Mouse (Mus musculus) midbrain, embryonic 12.5 days (tissue): ENCODE results near the gene Agps. TPM values are rescaled to one million over a fixed set of nuclear protein-coding genes. Genes with fewer than 3 reads are reported as not detected.
A peak's percentile ranks its signal among the peaks of the same experiment; 100 is the strongest.
"Not testable (repeated sequence)": the region's sequence is repeated elsewhere in the genome, so short reads cannot be mapped to it uniquely, and the experiment has no call there.

Experiments
- ATAC-seq: fragments of 200-750 bp; cut with Nextera tagmentation; 2 replicates; pipeline ENCODE4 v1.8.0; 2017; ENCODE audit warnings: low read depth, moderate TSS enrichment, moderate library complexity; ENCODE audit not compliant: low FRiP score
- H3K27ac ChIP-seq: fragments of 300-500 bp; sonication (generic); replicated peaks from 2 replicates; pipeline ENCODE4 v1.5.1; 2016; ENCODE audit warnings: mild to moderate bottlenecking
- H3K27me3 ChIP-seq: fragments of 300-500 bp; sonication (generic); 2 replicates; pipeline ENCODE4 v1.6.1; 2016; ENCODE audit warnings: mild to moderate bottlenecking
- H3K36me3 ChIP-seq: fragments of 300-500 bp; sonication (generic); 2 replicates; pipeline ENCODE4 v1.6.1; 2016
- H3K4me1 ChIP-seq: fragments of 300-500 bp; sonication (generic); 2 replicates; pipeline ENCODE4 v1.6.1; 2016
- H3K4me2 ChIP-seq: fragments of 300-500 bp; sonication (generic); replicated peaks from 2 replicates; pipeline ENCODE4 v1.6.1; 2016; ENCODE audit warnings: mild to moderate bottlenecking, moderate library complexity
- H3K4me3 ChIP-seq: fragments of 300-500 bp; sonication (generic); 2 replicates; pipeline ENCODE4 v1.5.1; 2016; ENCODE audit warnings: mild to moderate bottlenecking
- H3K9ac ChIP-seq: fragments of 300-500 bp; sonication (generic); replicated peaks from 2 replicates; pipeline ENCODE4 v1.6.1; 2016; ENCODE audit warnings: mild to moderate bottlenecking, moderate library complexity
- H3K9me3 ChIP-seq: fragments of 300-500 bp; sonication (generic); 2 replicates; pipeline ENCODE4 v1.6.1; 2016; ENCODE audit warnings: mild to moderate bottlenecking
- WGBS: fragments of 180-500 bp; shearing (Covaris S2); methylation state at CpG from one replicate; pipeline ENCODE4 v1.1.7; 2016; 5-methylcytosine and 5-hydroxymethylcytosine counted together
- polyA plus RNA-seq: library from polyadenylated mRNA; unstranded; fragments of >200 nt; fragmentation: Nextera tagmentation; extraction: Ambion mirVana; gene quantifications from 2 replicates; pipeline ENCODE4 v1.2.1, GENCODE M21; 2016

The Agps gene
- polyA plus RNA-seq, 1 experiment from 2014 or later = 52.9 TPM

DNA sequence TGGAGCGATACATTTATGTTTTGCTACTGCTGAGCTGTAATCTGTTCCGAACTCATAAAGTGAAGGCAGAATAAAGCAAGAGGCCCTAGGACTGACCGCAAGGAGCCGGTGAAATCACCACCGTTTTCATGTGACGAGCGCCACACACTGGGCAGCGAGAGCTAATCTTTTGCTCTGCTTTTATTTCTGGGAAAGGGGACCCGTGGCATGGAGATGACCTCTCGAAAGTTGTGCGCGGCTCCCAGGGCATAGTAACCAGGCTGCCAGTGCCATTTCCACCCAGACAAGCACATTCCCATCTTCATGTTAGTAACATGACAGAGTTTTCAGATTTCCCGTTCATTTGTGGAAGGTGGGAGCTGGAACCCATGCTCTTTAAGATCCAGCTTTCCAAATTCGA, 132.5 kb downstream of the Agps start:
- Histone ChIP-seq H3K27ac (no peak overlapping the region), H3K27me3 (no peaks in the 10 kb centered on the region), H3K36me3 (no peaks in the 10 kb centered on the region), H3K4me1 (peaks cover 34% of the 10 kb centered on the region), H3K9ac (no peak overlapping the region), H3K4me2 (peak overlapping the region; percentile 29), H3K4me3 (no peak overlapping the region), H3K9me3 (no peaks in the 10 kb centered on the region)
- peak; percentile 35; the same call in 1 of the 2 replicates for ATAC-seq
- WGBS = 9% methylated on average over 14 of the region's 14 CpGs

DNA sequence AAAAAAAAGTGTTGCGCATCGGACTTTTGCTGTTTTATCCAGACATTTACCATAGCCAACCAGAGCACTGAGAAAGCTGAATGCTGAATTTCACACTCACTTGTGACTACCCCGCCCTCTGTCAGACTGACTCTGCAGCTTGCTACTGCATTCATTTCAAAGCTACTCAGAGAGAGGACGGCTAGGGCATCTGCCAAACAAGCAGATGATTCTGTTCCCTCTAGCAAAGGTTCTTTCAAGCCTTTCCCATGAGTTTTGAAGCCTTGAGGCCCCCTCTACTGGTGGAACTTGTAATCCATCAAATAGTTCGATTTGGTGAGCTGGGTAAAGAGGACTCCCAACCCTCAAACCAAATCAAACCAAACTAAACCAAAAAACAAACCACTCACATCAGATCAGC, 133.0 kb downstream of the Agps start:
- no peaks in the 10 kb centered on the region for H3K27me3 ChIP-seq
- peak overlapping the region; percentile 29 for H3K4me2 ChIP-seq
- peaks cover 29% of the 10 kb centered on the region for H3K4me1 ChIP-seq
- H3K36me3 ChIP-seq = no peaks in the 10 kb centered on the region
- peak; percentile 52; the same call in 1 of the 2 replicates for ATAC-seq
- WGBS = 28% methylated on average over 5 of the region's 5 CpGs
- no peaks in the 10 kb centered on the region for H3K9me3 ChIP-seq
- no peak overlapping the region for H3K4me3 ChIP-seq
- no peak overlapping the region for H3K9ac ChIP-seq
- no peak overlapping the region for H3K27ac ChIP-seq

- ATAC-seq = no peak
- H3K4me2 ChIP-seq = no peak overlapping the region
- H3K9me3 ChIP-seq = no peaks in the 10 kb centered on the region
- no peak overlapping the region for H3K9ac ChIP-seq
- H3K27ac ChIP-seq = no peak overlapping the region
- H3K4me1 ChIP-seq = no peaks in the 10 kb centered on the region
- H3K36me3 ChIP-seq = no peaks in the 10 kb centered on the region
- H3K27me3 ChIP-seq = peaks cover 3% of the 10 kb centered on the region; the same call in 1 of the 2 replicates
- no peak overlapping the region for H3K4me3 ChIP-seq
- WGBS = 84% methylated on average over 9 of the region's 9 CpGs
Measured at GRCm38 (mm10) chr2:75974131-75974530, 142.2 kb downstream of the Agps start.

DNA sequence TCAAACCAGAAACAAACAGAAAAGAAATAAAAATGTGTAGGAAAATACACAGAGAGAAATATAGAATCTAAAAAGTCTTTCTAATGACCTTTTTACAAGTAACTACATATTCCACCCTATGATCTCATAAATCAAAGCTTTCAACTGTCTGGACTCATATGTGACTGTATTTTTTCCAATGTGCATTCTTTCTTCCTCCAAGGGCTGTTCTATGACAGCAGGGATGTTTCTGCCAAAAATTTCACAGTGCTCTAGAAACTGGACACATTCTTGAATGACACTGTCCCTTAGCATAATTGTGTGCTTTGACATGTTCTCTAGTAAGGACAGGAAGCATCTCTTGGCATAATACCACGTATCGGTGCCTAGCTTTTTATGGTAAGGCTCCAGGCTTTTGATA, 144.1 kb downstream of the Agps start:
- ATAC-seq, H3K9me3 ChIP-seq, H3K36me3 ChIP-seq, H3K4me1 ChIP-seq, H3K4me2 ChIP-seq, H3K4me3 ChIP-seq, H3K27me3 ChIP-seq, H3K27ac ChIP-seq, H3K9ac ChIP-seq: not testable (repeated sequence)
- 93% methylated on average over 2 of the region's 2 CpGs for WGBS

GRCm38 (mm10) chr2:75977752-75978368, 145.9 kb downstream of the Agps start, which contains the start of gene Ttc30a2:
TSS of gene Ttc30a2 (minus strand) at chr2:75978170.
- not testable (repeated sequence) for H3K4me2 ChIP-seq, H3K36me3 ChIP-seq, H3K4me3 ChIP-seq, H3K9me3 ChIP-seq, H3K27me3 ChIP-seq, H3K27ac ChIP-seq, ATAC-seq, H3K4me1 ChIP-seq, H3K9ac ChIP-seq
- 19% methylated on average over 21 of the region's 24 CpGs for WGBS

Other genes starting within 250 kb of the Agps start
- 345 and 374 TPM in 2 replicates for gene Hnrnpa3, start 172.9 kb upstream of the Agps start, polyA plus RNA-seq
- gene Nfe2l2, start 127.5 kb upstream of the Agps start, polyA plus RNA-seq = 17.6 and 20.3 TPM in 2 replicates
- 8.8 and 9.7 TPM in 2 replicates for gene Ttc30b, start 106.4 kb downstream of the Agps start, polyA plus RNA-seq
- gene Ttc30a2, start 146.0 kb downstream of the Agps start, polyA plus RNA-seq = 0.63 and 0.70 TPM in 2 replicates
- gene Ttc30a1, start 149.8 kb downstream of the Agps start, polyA plus RNA-seq = 9.1 and 9.3 TPM in 2 replicates